Mouse (Mus musculus) forebrain, embryonic 15.5 days (tissue): Measurements from ENCODE around the gene Cant1. TPM values are rescaled to one million over a fixed set of nuclear protein-coding genes. Genes with fewer than 3 reads are reported as not detected.

Source experiments
- ATAC-seq: fragments of 200-750 bp; cut with Nextera tagmentation; replicated peaks from 2 replicates; pipeline ENCODE4 v1.8.0; 2017; ENCODE audit warnings: mild to moderate bottlenecking, moderate TSS enrichment, moderate library complexity
- H3K27ac ChIP-seq: fragments of 300-500 bp; sonication (generic); replicated peaks from 2 replicates; pipeline ENCODE4 v1.5.1; 2015; ENCODE audit warnings: mild to moderate bottlenecking, inconsistent platforms
- H3K27me3 ChIP-seq: fragments of 300-500 bp; sonication (generic); 2 replicates; pipeline ENCODE4 v1.6.1; 2015; ENCODE audit warnings: inconsistent platforms
- H3K36me3 ChIP-seq: fragments of 300-500 bp; sonication (generic); 2 replicates; pipeline ENCODE4 v1.6.1; 2015; ENCODE audit warnings: mild to moderate bottlenecking, inconsistent platforms
- H3K4me1 ChIP-seq: fragments of 300-500 bp; sonication (generic); 2 replicates; pipeline ENCODE4 v1.6.1; 2015; ENCODE audit warnings: inconsistent platforms
- H3K4me2 ChIP-seq: fragments of 300-500 bp; sonication (generic); replicated peaks from 2 replicates; pipeline ENCODE4 v1.6.1; 2015; ENCODE audit warnings: mild to moderate bottlenecking, inconsistent platforms
- H3K4me3 ChIP-seq: fragments of 300-500 bp; sonication (generic); 2 replicates; pipeline ENCODE4 v1.5.1; 2015; ENCODE audit warnings: mild to moderate bottlenecking, inconsistent platforms
- H3K9ac ChIP-seq: fragments of 300-500 bp; sonication (generic); replicated peaks from 2 replicates; pipeline ENCODE4 v1.6.1; 2015; ENCODE audit warnings: mild to moderate bottlenecking, inconsistent platforms
- H3K9me3 ChIP-seq: fragments of 300-500 bp; sonication (generic); 2 replicates; pipeline ENCODE4 v1.6.1; 2016; ENCODE audit warnings: inconsistent platforms
- WGBS: fragments of 180-500 bp; shearing (Covaris S2); methylation state at CpG from one replicate; pipeline ENCODE4 v1.1.7; 2015; ENCODE audit warnings: mixed read lengths; 5-methylcytosine and 5-hydroxymethylcytosine counted together
- polyA plus RNA-seq: library from polyadenylated mRNA; unstranded; fragments of >200 nt; fragmentation: Nextera tagmentation; extraction: Ambion mirVana; gene quantifications from 2 replicates; pipeline ENCODE4 v1.2.1, GENCODE M21; 2015

The Cant1 gene
- polyA plus RNA-seq, result 28.9 and 31.6 TPM in 2 replicates

- Histone ChIP-seq H3K4me3 (peak within 1 kb of the TSS; percentile 97), H3K9me3 (no peaks in the 10 kb centered on the region), H3K4me1 (peaks cover 38% of the 10 kb centered on the region), H3K27me3 (no peaks in the 10 kb centered on the region), H3K9ac (peak within 1 kb of the TSS; percentile 99), H3K36me3 (peaks cover 5% of the 10 kb centered on the region; the same call in 1 of the 2 replicates), H3K27ac (peak within 1 kb of the TSS; percentile 69), H3K4me2 (peak within 1 kb of the TSS; percentile 84)
- WGBS, result under 1% methylated on average over 48 of the region's 50 CpGs
- peak; percentile 95 for ATAC-seq
These were observed at the start of gene Cant1 for GRCm38 (mm10) chr11:118418834-118419504. Gene Cant1, minus strand, starts transcription at chr11:118419086.

- no peak for ATAC-seq
- Histone ChIP-seq H3K9ac (no peak overlapping the region), H3K4me1 (peaks cover 7% of the 10 kb centered on the region), H3K27ac (no peak overlapping the region), H3K4me2 (no peak overlapping the region), H3K36me3 (no peaks in the 10 kb centered on the region), H3K9me3 (no peaks in the 10 kb centered on the region), H3K27me3 (no peaks in the 10 kb centered on the region), H3K4me3 (no peak overlapping the region)
- 45% methylated on average over 11 of the region's 11 CpGs for WGBS
These were observed 48.7 kb upstream of the Cant1 start for GRCm38 (mm10) chr11:118467441-118468035.

DNA sequence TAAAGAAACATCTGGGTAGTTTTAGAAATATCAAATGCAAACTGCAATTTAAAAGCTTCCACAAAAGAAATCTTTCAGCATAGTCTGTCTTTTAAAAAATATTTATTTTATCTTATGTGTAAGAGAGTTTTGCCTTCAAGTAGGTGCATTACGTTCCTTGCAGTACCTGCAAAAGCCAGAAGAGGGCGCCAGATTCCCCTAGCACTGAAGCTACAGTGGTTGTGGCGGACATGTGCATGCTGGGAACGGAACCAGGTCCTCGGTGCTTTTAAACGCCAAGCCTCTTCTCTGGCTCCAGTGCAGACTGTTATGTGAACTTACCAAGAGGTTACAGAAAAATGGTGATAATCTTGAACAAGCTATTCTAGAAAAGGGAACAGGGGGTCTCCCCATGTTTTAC, 41.4 kb upstream of the Cant1 start:
- no peaks in the 10 kb centered on the region for H3K27me3 ChIP-seq
- no peak for ATAC-seq

GRCm38 (mm10) chr11:118459536-118459935, 40.6 kb upstream of the Cant1 start:
- Histone ChIP-seq H3K4me1 (no peaks in the 10 kb centered on the region), H3K4me2 (no peak overlapping the region), H3K4me3 (no peak overlapping the region), H3K27me3 (no peaks in the 10 kb centered on the region), H3K9ac (no peak overlapping the region), H3K9me3 (no peaks in the 10 kb centered on the region), H3K27ac (no peak overlapping the region), H3K36me3 (no peaks in the 10 kb centered on the region)
- WGBS, result 91% methylated on average over 4 of the region's 4 CpGs
- no peak for ATAC-seq

More for the DNA sequence above, 41.4 kb upstream of the Cant1 start:
- 59% methylated on average over 6 of the region's 6 CpGs for WGBS
- no peak overlapping the region for H3K4me2 ChIP-seq
- no peaks in the 10 kb centered on the region for H3K9me3 ChIP-seq
- H3K4me1 ChIP-seq, result no peaks in the 10 kb centered on the region
- H3K36me3 ChIP-seq, result no peaks in the 10 kb centered on the region
- H3K9ac ChIP-seq, result no peak overlapping the region
- no peak overlapping the region for H3K27ac ChIP-seq
- H3K4me3 ChIP-seq, result no peak overlapping the region

- no peak overlapping the region for H3K9ac ChIP-seq
- no peaks in the 10 kb centered on the region for H3K27me3 ChIP-seq
- no peaks in the 10 kb centered on the region for H3K9me3 ChIP-seq
- no peak for ATAC-seq
- no peaks in the 10 kb centered on the region for H3K4me1 ChIP-seq
- no peak overlapping the region for H3K4me2 ChIP-seq
- H3K27ac ChIP-seq, result no peak overlapping the region
- WGBS, result 76% methylated on average over 8 of the region's 8 CpGs
- no peak overlapping the region for H3K4me3 ChIP-seq
- no peaks in the 10 kb centered on the region for H3K36me3 ChIP-seq
These were observed 40.2 kb upstream of the Cant1 start for GRCm38 (mm10) chr11:118459051-118459450.

GRCm38 (mm10) chr11:118456937-118457336, 38.1 kb upstream of the Cant1 start:
- H3K9ac ChIP-seq, result no peak overlapping the region
- no peak overlapping the region for H3K27ac ChIP-seq
- H3K36me3 ChIP-seq, result no peaks in the 10 kb centered on the region
- H3K27me3 ChIP-seq, result no peaks in the 10 kb centered on the region
- H3K4me3 ChIP-seq, result no peak overlapping the region
- 73% methylated on average over 11 of the region's 11 CpGs for WGBS
- ATAC-seq, result no peak
- no peak overlapping the region for H3K4me2 ChIP-seq
- no peaks in the 10 kb centered on the region for H3K4me1 ChIP-seq
- no peaks in the 10 kb centered on the region for H3K9me3 ChIP-seq

- Histone ChIP-seq H3K36me3 (no peaks in the 10 kb centered on the region), H3K9me3 (no peaks in the 10 kb centered on the region), H3K27me3 (no peaks in the 10 kb centered on the region), H3K9ac (no peak overlapping the region), H3K27ac (no peak overlapping the region), H3K4me1 (no peaks in the 10 kb centered on the region), H3K4me2 (no peak overlapping the region), H3K4me3 (no peak overlapping the region)
- WGBS, result 90% methylated on average over 6 of the region's 6 CpGs
- no peak for ATAC-seq
These were observed 36.9 kb upstream of the Cant1 start for GRCm38 (mm10) chr11:118455788-118456187.

- no peak overlapping the region for H3K4me2 ChIP-seq
- WGBS, result 81% methylated on average over 11 of the region's 11 CpGs
- ATAC-seq, result no peak
- no peak overlapping the region for H3K9ac ChIP-seq
- H3K27ac ChIP-seq, result no peak overlapping the region
- no peaks in the 10 kb centered on the region for H3K9me3 ChIP-seq
- H3K27me3 ChIP-seq, result no peaks in the 10 kb centered on the region
- no peaks in the 10 kb centered on the region for H3K36me3 ChIP-seq
- no peaks in the 10 kb centered on the region for H3K4me1 ChIP-seq
- no peak overlapping the region for H3K4me3 ChIP-seq
These were observed 35.2 kb upstream of the Cant1 start for GRCm38 (mm10) chr11:118453886-118454671.

GRCm38 (mm10) chr11:118452955-118453354, 34.1 kb upstream of the Cant1 start:
- 61% methylated on average over 2 of the region's 2 CpGs for WGBS
- no peak overlapping the region for H3K9ac ChIP-seq
- no peak overlapping the region for H3K4me3 ChIP-seq
- no peak for ATAC-seq
- no peaks in the 10 kb centered on the region for H3K27me3 ChIP-seq
- H3K9me3 ChIP-seq, result no peaks in the 10 kb centered on the region
- H3K4me2 ChIP-seq, result no peak overlapping the region
- H3K4me1 ChIP-seq, result no peaks in the 10 kb centered on the region
- H3K27ac ChIP-seq, result no peak overlapping the region
- H3K36me3 ChIP-seq, result no peaks in the 10 kb centered on the region

DNA sequence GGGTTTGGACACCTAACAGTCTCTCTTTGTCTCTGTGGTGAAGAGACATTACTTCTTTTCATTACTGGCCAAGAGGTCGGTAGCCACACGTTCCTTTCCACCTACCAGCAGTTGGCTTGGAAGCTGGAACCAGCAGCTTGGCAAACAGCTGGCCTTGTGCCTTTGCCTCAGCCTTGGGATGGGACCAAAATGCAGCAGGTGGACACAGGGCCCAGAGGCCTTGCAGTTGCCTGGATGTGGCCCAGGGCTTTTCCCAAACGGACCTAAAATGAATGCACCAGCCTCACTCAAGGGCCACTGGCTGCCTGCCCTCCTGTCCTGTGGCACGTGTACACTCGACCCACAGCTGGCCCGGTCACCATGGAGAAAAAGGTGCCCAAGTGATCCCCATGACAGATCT, 32.3 kb upstream of the Cant1 start:
- H3K4me1 ChIP-seq, result no peaks in the 10 kb centered on the region
- WGBS, result 86% methylated on average over 6 of the region's 6 CpGs
- no peak overlapping the region for H3K4me3 ChIP-seq
- no peaks in the 10 kb centered on the region for H3K9me3 ChIP-seq
- H3K9ac ChIP-seq, result no peak overlapping the region
- no peak overlapping the region for H3K27ac ChIP-seq
- H3K36me3 ChIP-seq, result no peaks in the 10 kb centered on the region
- ATAC-seq, result no peak
- H3K27me3 ChIP-seq, result no peaks in the 10 kb centered on the region
- H3K4me2 ChIP-seq, result no peak overlapping the region

GRCm38 (mm10) chr11:118448385-118448784, 29.5 kb upstream of the Cant1 start:
- Histone ChIP-seq H3K9me3 (no peaks in the 10 kb centered on the region), H3K27me3 (no peaks in the 10 kb centered on the region), H3K4me3 (no peak overlapping the region), H3K4me1 (no peaks in the 10 kb centered on the region), H3K9ac (no peak overlapping the region), H3K36me3 (no peaks in the 10 kb centered on the region), H3K27ac (no peak overlapping the region), H3K4me2 (no peak overlapping the region)
- WGBS, result 80% methylated on average over 8 of the region's 8 CpGs
- ATAC-seq, result no peak

DNA sequence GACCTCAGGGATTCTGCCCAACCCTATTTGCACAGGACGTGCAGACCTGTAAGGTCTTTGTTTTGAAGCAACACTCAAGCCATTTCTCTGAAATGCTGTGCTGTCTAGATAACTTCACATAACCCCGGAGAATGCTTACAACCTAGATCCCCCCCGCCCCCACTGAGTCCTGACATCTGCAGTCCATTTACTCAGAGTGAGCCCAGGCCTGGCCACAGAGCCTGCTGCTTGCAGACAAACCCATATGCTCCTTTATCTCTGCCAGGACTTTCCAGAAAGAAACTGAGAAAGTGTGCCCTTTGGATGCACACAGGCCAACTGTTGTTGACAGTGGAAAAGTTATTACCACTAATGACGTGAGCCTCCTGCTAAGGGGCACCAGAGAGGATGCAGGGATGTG, 28.5 kb upstream of the Cant1 start:
- 0 out of 2 replicates have a peak, but pooled peaks cover 5% of the 10 kb centered on the region for H3K4me1 ChIP-seq
- no peaks in the 10 kb centered on the region for H3K27me3 ChIP-seq

More for the DNA sequence above, 28.5 kb upstream of the Cant1 start:
- Histone ChIP-seq H3K4me3 (no peak overlapping the region), H3K9ac (no peak overlapping the region), H3K27ac (no peak overlapping the region), H3K9me3 (no peaks in the 10 kb centered on the region), H3K4me2 (no peak overlapping the region), H3K36me3 (no peaks in the 10 kb centered on the region)
- ATAC-seq, result no peak
- WGBS, result 74% methylated on average over 4 of the region's 4 CpGs
